ENCODE assay signal across 13 mouse cellular contexts in the genomic region with DNA sequence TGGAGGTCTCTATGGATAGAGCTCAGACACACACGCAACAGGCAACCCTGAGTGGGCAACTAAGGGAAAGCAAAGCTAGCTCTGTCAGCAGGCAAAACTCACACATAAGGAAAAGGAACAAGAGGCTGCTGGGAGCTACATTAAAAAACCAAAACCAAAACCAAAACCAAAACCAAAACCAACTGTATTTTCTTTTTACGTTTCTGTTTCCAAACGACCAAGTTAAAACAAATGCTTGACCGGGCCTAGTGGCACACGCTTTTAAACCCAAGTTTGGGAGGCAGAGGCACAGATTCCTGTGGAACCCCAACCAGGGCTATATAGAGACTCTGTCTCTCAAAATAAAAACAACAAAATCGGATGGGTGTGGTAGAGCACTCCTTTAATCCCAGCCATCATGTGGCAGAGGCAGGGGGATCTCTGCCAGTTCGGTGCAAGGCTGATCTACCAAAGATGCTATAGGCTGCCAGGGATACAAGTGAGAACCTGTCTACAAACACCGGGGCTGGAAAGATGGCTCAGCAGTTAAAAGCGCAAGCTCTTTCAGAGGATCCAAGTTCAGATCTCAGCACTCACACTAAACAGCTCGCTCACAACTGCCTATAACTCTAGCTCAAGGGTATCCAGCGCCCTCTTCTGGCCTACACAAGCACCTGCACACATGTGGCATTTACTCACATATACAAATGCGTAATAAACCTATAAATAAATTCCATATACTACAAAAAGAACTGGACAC. TPM values are rescaled to one million over a fixed set of nuclear protein-coding genes. Genes with fewer than 3 reads are reported as not detected.
DNase-seq lines count a peak whose midpoint lies in the region; ATAC-seq and TF ChIP-seq lines count a peak whose summit lies in the region.
"Had no signal": no experiment of that assay in that cellular context is flagged by ENCODE, and none has a peak within 500 bp of the region (broad histone marks: within the 10 kb centered on the region; RNA-seq: fewer than 3 reads in every experiment).

No protein-coding gene starts in this region.

- TF ChIP-seq CTCF in lung, postnatal 0 days (IDR thresholded peaks at IDR 0.05), result peak; percentile 52
- peak; percentile 43; the same call in 1 of the 2 replicates for TF ChIP-seq CTCF in small intestine, adult 2 months (IDR thresholded peaks at IDR 0.05; ENCODE audit: extremely low read depth, insufficient read length, insufficient replicate concordance, low read depth, low read length)

- no peak for ATAC-seq in heart, embryonic 11.5 days (replicated peaks; ENCODE audit: insufficient number of reproducible peaks, low FRiP score, low TSS enrichment)
- no peak for ATAC-seq in lung, postnatal 0 days
- ATAC-seq in midbrain, embryonic 14.5 days (ENCODE audit: low FRiP score, low TSS enrichment), result no peak
- ATAC-seq: midbrain, embryonic 13.5 days had no signal

- WGBS in heart, embryonic 11.5 days (ENCODE audit: insufficient replicate concordance), result 88% methylated on average over 12 of the region's 12 CpGs
- WGBS in lung, postnatal 0 days, result 85% methylated on average over 12 of the region's 12 CpGs
- WGBS in small intestine, adult 2 months, result 62% methylated on average over 12 of the region's 12 CpGs
- WGBS in midbrain, embryonic 14.5 days, result 91% methylated on average over 12 of the region's 12 CpGs

- H3K9me3 ChIP-seq in heart, embryonic 11.5 days (replicated peaks; ENCODE audit: control insufficient read depth, low read length), result no peaks in the 10 kb centered on the region
- no peaks in the 10 kb centered on the region for H3K9me3 ChIP-seq in lung, postnatal 0 days (ENCODE audit: low read length)
- no peaks in the 10 kb centered on the region for H3K9me3 ChIP-seq in midbrain, embryonic 14.5 days (ENCODE audit: control insufficient read depth, low read length)
- H3K9me3 ChIP-seq: embryonic facial prominence, embryonic 12.5 days; limb, embryonic 10.5 days; midbrain, embryonic 13.5 days had no signal

- intact Hi-C loops in left cerebral cortex, postnatal 10 days (cut with DNase I), result no loop called here

- peaks cover 75% of the 10 kb centered on the region for H3K4me1 ChIP-seq in heart, embryonic 11.5 days (ENCODE audit: control insufficient read depth, insufficient read depth, low read length)
- no peaks in the 10 kb centered on the region for H3K4me1 ChIP-seq in lung, postnatal 0 days (ENCODE audit: insufficient read depth, low read depth, low read length)
- peaks cover 9% of the 10 kb centered on the region for H3K4me1 ChIP-seq in small intestine, adult 2 months (ENCODE audit: control insufficient read depth, insufficient read depth, insufficient read length, low read length)
- no peaks in the 10 kb centered on the region for H3K4me1 ChIP-seq in midbrain, embryonic 14.5 days (ENCODE audit: control insufficient read depth, insufficient read depth, low read length)

- H3K27ac ChIP-seq in heart, embryonic 11.5 days (ENCODE audit: low read depth, low read length), result peak overlapping the region; percentile 3; the same call in 1 of the 2 replicates
- H3K27ac ChIP-seq in lung, postnatal 0 days (ENCODE audit: low read length), result no peak overlapping the region
- peak overlapping the region; percentile 71 for H3K27ac ChIP-seq in small intestine, adult 2 months (ENCODE audit: insufficient read depth, low read depth, low read length)
- no peak overlapping the region for H3K27ac ChIP-seq in midbrain, embryonic 14.5 days (replicated peaks; ENCODE audit: low read depth, low read length)
- H3K27ac ChIP-seq: embryonic facial prominence, embryonic 12.5 days; limb, embryonic 10.5 days; midbrain, embryonic 13.5 days had no signal

- no peak for DNase-seq in heart, adult 11 months
- no peak for DNase-seq in lung, postnatal 0 days (ENCODE audit: low spot score)
- no peak for DNase-seq in lung, postnatal 14 days
- DNase-seq in ZHBTc4 (ENCODE audit: low read depth, low spot score), result peak; percentile 78
- DNase-seq in left cerebral cortex, postnatal 10 days (ENCODE audit: extremely low spot score in 1 of 2, low spot score in 2 of 2), result no peak
- no peak for DNase-seq in midbrain, embryonic 14.5 days
- DNase-seq: kidney, postnatal 14 days had no signal

- H3K36me3 ChIP-seq in heart, embryonic 11.5 days (ENCODE audit: control insufficient read depth, insufficient read depth, low read length), result peaks cover 21% of the 10 kb centered on the region
- peaks cover 7% of the 10 kb centered on the region; the same call in 1 of the 2 replicates for H3K36me3 ChIP-seq in lung, postnatal 0 days (ENCODE audit: insufficient read depth, low read length)
- H3K36me3 ChIP-seq in small intestine, adult 2 months (ENCODE audit: control insufficient read depth, insufficient read depth, low read length), result peaks cover 23% of the 10 kb centered on the region
- H3K36me3 ChIP-seq in midbrain, embryonic 14.5 days (ENCODE audit: control insufficient read depth, insufficient read depth, low read length), result peaks cover 81% of the 10 kb centered on the region

- no peak overlapping the region for H3K4me2 ChIP-seq in heart, embryonic 11.5 days
- no peak overlapping the region for H3K4me2 ChIP-seq in lung, postnatal 0 days (replicated peaks; ENCODE audit: low read depth, low read length)
- no peak overlapping the region for H3K4me2 ChIP-seq in midbrain, embryonic 14.5 days (ENCODE audit: low read length)
- H3K4me2 ChIP-seq: embryonic facial prominence, embryonic 12.5 days; midbrain, embryonic 13.5 days had no signal

- H3K9ac ChIP-seq in heart, embryonic 11.5 days (ENCODE audit: low read depth, low read length), result no peak overlapping the region
- H3K9ac ChIP-seq in lung, postnatal 0 days (replicated peaks; ENCODE audit: low read depth), result no peak overlapping the region
- H3K9ac ChIP-seq in midbrain, embryonic 14.5 days (replicated peaks; ENCODE audit: low read length), result no peak overlapping the region
- H3K9ac ChIP-seq: midbrain, embryonic 13.5 days had no signal

- TF ChIP-seq EP300 in lung, postnatal 0 days (IDR thresholded peaks at IDR 0.05), result no peak

- TF ChIP-seq POLR2A in small intestine, adult 2 months (IDR thresholded peaks at IDR 0.05; ENCODE audit: low read depth, low read length), result no peak

- H3K27me3 ChIP-seq in heart, embryonic 11.5 days (ENCODE audit: control insufficient read depth, insufficient read depth, low read length), result no peaks in the 10 kb centered on the region
- no peaks in the 10 kb centered on the region for H3K27me3 ChIP-seq in lung, postnatal 0 days (replicated peaks; ENCODE audit: insufficient read depth, low read length)
- H3K27me3 ChIP-seq in small intestine, adult 2 months (ENCODE audit: control insufficient read depth, insufficient read depth, low read length), result no peaks in the 10 kb centered on the region
- H3K27me3 ChIP-seq in midbrain, embryonic 14.5 days (ENCODE audit: control insufficient read depth, insufficient read depth, low read length), result no peaks in the 10 kb centered on the region
- H3K27me3 ChIP-seq: embryonic facial prominence, embryonic 12.5 days; midbrain, embryonic 13.5 days had no signal

- no peak overlapping the region for H3K4me3 ChIP-seq in heart, embryonic 11.5 days (ENCODE audit: low read depth, low read length)
- no peak overlapping the region for H3K4me3 ChIP-seq in lung, postnatal 0 days (ENCODE audit: low read depth, low read length)
- H3K4me3 ChIP-seq in small intestine, adult 2 months (ENCODE audit: low read depth, low read length), result no peak overlapping the region; the same call in 1 of the 2 replicates
- H3K4me3 ChIP-seq in midbrain, embryonic 14.5 days (replicated peaks; ENCODE audit: low read depth, low read length), result no peak overlapping the region
- H3K4me3 ChIP-seq: embryonic facial prominence, embryonic 12.5 days; limb, embryonic 10.5 days; midbrain, embryonic 13.5 days had no signal

RNA-seq across cellular contexts. Expression of a gene that starts 26.4 kb away (rescaled TPM):
- 18.1 and 18.3 TPM in 2 replicates for polyA plus RNA-seq in heart, embryonic 11.5 days (2014; fragmentation: Nextera tagmentation; extraction: Ambion mirVana)
- polyA plus RNA-seq in lung, postnatal 0 days (2015; fragmentation: Nextera tagmentation; extraction: Ambion mirVana), result 30.8 and 38.6 TPM in 2 replicates
- 21.6 and 34.7 TPM in 2 replicates for polyA plus RNA-seq in small intestine, adult 2 months (2012; rRNA removed)
- 10 to 100 TPM; 80.4 to 95.9 TPM for total RNA-seq in left cerebral cortex, postnatal 10 days (2021)
- polyA plus RNA-seq in midbrain, embryonic 14.5 days (2014; fragmentation: Nextera tagmentation; extraction: Ambion mirVana), result 51.9 and 74.5 TPM in 2 replicates

RNA-seq across cellular contexts. Expression of a gene that starts 31.3 kb away (rescaled TPM):
- 38.8 and 47.4 TPM in 2 replicates for polyA plus RNA-seq in heart, embryonic 11.5 days (2014; fragmentation: Nextera tagmentation; extraction: Ambion mirVana)
- 47.6 and 54.1 TPM in 2 replicates for polyA plus RNA-seq in lung, postnatal 0 days (2015; fragmentation: Nextera tagmentation; extraction: Ambion mirVana)
- polyA plus RNA-seq in small intestine, adult 2 months (2012; rRNA removed), result 26.8 and 58.9 TPM in 2 replicates
- total RNA-seq in left cerebral cortex, postnatal 10 days (2021), result 100 to 1,000 TPM; 497 to 524 TPM
- 117 and 224 TPM in 2 replicates for polyA plus RNA-seq in midbrain, embryonic 14.5 days (2014; fragmentation: Nextera tagmentation; extraction: Ambion mirVana)

RNA-seq across cellular contexts. Expression of a gene that starts 35.7 kb away (rescaled TPM):
- polyA plus RNA-seq in heart, embryonic 11.5 days (2014; fragmentation: Nextera tagmentation; extraction: Ambion mirVana), result 261 and 278 TPM in 2 replicates
- 41.2 and 50.6 TPM in 2 replicates for polyA plus RNA-seq in lung, postnatal 0 days (2015; fragmentation: Nextera tagmentation; extraction: Ambion mirVana)
- 63.0 and 91.0 TPM in 2 replicates for polyA plus RNA-seq in small intestine, adult 2 months (2012; rRNA removed)
- total RNA-seq in left cerebral cortex, postnatal 10 days (2021), result 10 to 100 TPM; 40.6 TPM
- 134 and 143 TPM in 2 replicates for polyA plus RNA-seq in midbrain, embryonic 14.5 days (2014; fragmentation: Nextera tagmentation; extraction: Ambion mirVana)

RNA-seq across cellular contexts. Expression of a gene that starts 43.0 kb away (rescaled TPM):
- polyA plus RNA-seq in heart, embryonic 11.5 days (2014; fragmentation: Nextera tagmentation; extraction: Ambion mirVana), result not detected in 2 replicates
- polyA plus RNA-seq in lung, postnatal 0 days (2015; fragmentation: Nextera tagmentation; extraction: Ambion mirVana), result not detected in 2 replicates
- not detected in 2 replicates for polyA plus RNA-seq in small intestine, adult 2 months (2012; rRNA removed)
- not detected for total RNA-seq in left cerebral cortex, postnatal 10 days (2021)
- not detected in 2 replicates for polyA plus RNA-seq in midbrain, embryonic 14.5 days (2014; fragmentation: Nextera tagmentation; extraction: Ambion mirVana)
- polyA plus RNA-seq: embryonic facial prominence, embryonic 12.5 days; limb, embryonic 10.5 days; midbrain, embryonic 13.5 days; stomach, embryonic 16.5 days had no signal

RNA-seq across cellular contexts. Expression of a gene that starts 44.5 kb away (rescaled TPM):
- 659 and 724 TPM in 2 replicates for polyA plus RNA-seq in heart, embryonic 11.5 days (2014; fragmentation: Nextera tagmentation; extraction: Ambion mirVana)
- 627 and 659 TPM in 2 replicates for polyA plus RNA-seq in lung, postnatal 0 days (2015; fragmentation: Nextera tagmentation; extraction: Ambion mirVana)
- polyA plus RNA-seq in small intestine, adult 2 months (2012; rRNA removed), result 1,015 and 1,308 TPM in 2 replicates
- total RNA-seq in left cerebral cortex, postnatal 10 days (2021), result 100 to 1,000 TPM; 503 to 512 TPM
- 563 and 615 TPM in 2 replicates for polyA plus RNA-seq in midbrain, embryonic 14.5 days (2014; fragmentation: Nextera tagmentation; extraction: Ambion mirVana)

Comparison
In these comparisons a context has a peak if more than half of its experiments do, and no peak if none do; other contexts are left out.
1. H3K27ac ChIP-seq: peak in heart, embryonic 11.5 days (single experiment) and small intestine, adult 2 months (single experiment); none in lung, postnatal 0 days (single experiment) and midbrain, embryonic 14.5 days (single experiment).